Mouse (Mus musculus) mature B cell (primary cell): Measurements from ENCODE around the gene Klk5.

ENCODE experiments used
- in situ Hi-C: fragments of 300-500 bp; cut with MboI; formaldehyde crosslinking; loops from 2 replicates; pipeline ENCODE4 v1.14.3; 2019

Klk5 gene

GRCm38 (mm10) chr7:43874868-43875375 lies 33.2 kb downstream of the Klk5 start:
- in situ Hi-C loops = no loop called here

DNA sequence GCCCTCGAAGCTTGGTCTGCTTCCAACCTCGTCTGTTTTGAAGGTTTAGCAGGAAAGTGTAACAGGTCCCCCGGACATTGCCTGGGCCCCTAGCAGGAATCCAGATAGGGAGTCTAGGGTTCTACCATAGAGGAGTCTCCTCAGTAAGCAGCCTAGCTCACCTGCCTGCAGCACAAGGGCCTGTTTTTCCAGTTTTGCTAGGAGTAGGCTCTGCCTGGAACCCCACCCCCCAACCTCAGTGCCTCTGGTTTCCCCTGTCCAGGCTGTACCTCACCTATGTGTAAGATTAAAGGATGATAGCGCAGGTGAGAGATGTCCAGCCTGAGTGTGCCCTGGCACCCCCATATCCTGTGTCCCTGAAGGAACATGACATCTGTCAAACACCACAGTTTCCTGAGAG lies 34.7 kb downstream of the Klk5 start:
- in situ Hi-C loops = no loop called here

DNA sequence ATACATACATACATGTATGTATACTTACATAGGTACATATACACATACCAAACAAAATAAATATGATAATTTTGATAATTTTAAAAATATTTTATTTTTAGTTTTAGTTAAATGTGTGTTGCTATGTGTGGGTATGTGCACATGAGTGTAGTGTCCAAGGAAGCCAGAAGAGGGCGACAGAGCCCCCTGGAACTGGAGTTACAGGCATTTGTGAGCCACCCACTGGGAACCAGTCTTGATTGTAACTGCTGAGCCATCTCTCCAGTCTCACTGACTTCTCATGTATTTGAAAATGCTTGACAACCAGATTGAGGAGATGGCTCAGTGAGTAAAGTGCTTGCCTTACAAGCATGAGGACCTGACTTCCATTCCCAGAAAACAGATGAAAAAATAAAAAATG lies 36.5 kb downstream of the Klk5 start:
- in situ Hi-C loops = no loop called here

GRCm38 (mm10) chr7:43880912-43881311 lies 39.1 kb downstream of the Klk5 start, which contains the start of gene Klk4:
Gene Klk4, plus strand, starts transcription at chr7:43881160.
- in situ Hi-C loops = no loop called here

DNA sequence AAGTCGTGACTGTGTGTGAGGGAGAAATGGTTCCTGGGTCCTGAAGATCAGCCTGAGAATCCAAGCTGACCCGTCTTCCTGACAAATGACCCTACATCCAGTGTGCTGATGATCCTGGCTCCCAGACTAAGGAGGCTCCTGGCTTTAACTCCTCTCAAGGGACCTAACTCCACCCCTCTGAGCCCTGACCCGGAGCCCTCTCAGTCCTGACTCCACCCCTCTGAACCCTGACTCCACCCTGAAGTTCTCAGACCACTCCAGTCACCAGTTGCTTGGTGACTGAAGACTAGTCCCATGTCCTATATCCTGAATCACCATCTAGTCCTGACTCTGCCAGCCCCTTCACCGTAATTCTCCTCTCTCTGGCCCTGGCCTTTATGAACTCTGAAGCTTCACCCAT lies 40.6 kb downstream of the Klk5 start:
- in situ Hi-C loops = no loop called here

GRCm38 (mm10) chr7:43882811-43883210 lies 41.0 kb downstream of the Klk5 start:
- in situ Hi-C loops = no loop called here

DNA sequence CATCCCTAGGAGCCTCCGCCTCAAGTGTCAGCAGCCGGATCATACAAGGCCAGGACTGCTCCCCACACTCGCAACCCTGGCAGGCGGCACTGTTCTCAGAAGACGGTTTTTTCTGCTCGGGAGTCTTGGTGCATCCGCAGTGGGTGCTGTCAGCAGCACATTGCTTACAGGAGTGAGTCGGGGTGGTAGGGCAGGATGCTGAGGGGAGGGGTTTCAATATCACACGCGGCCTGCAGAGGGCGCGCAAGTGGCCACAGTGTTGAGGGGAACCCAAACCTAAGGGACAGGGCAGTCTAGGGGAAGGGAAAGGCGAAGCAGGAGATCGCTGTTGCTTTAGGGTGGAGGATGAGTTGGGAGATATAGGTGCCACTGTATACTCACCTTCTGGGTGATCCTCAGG lies 41.8 kb downstream of the Klk5 start:
- in situ Hi-C loops = no loop called here

DNA sequence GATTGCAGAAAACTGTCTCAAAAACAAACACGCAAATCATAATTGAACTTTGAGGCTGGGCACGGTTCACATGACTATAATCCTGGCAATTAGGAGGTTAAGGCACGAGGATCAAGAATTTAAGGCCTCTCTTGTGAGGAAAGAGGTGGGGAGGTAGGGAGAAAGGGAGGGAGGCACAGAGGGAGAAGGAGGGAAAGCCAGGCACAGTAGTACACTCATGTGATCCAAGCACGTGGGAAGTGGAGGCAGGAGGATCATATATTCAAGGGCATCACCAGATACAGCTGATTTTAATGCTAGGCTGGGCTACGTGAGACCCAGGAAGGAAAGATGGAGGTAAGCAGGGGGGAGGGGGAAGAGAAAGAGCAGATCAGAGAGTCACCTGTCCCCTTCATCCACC lies 49.6 kb downstream of the Klk5 start:
- in situ Hi-C loops = no loop called here

- in situ Hi-C loops = no loop called here
These were observed 50.0 kb downstream of the Klk5 start for GRCm38 (mm10) chr7:43891788-43892187.

DNA sequence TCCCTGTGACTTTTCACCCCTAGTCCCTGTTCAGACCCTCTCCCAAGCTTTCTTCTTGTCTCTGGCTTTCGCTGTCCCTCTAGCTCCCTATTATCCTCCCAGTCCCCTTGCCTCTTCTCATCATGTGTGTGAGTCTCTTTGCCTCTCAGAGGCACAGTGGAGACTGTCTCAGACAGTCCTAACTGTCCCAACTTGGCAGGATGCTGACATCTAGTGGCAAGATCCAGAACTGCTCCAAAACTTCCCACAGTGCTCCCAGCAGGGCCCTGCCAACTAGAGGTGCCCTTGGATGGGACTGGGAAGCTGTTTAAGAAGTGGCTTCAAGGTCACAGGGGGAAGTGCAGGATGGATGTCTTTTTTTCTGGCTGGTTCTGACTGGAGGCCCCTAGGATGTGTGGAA lies 53.1 kb downstream of the Klk5 start:
- in situ Hi-C loops = no loop called here
